20 mouse cellular contexts compared by ENCODE assay signal in genomic region chr9:101933946-101934573, GRCm38 (mm10).
DNase-seq lines count a peak whose midpoint lies in the region; ATAC-seq lines count a peak whose summit lies in the region.
"Had no signal": no experiment of that assay in that cellular context is flagged by ENCODE, and none has a peak within 500 bp of the region (broad histone marks: within the 10 kb centered on the region; RNA-seq: fewer than 3 reads in every experiment).

No protein-coding gene starts in this region.

- 46% methylated on average over 8 of the region's 8 CpGs for WGBS in forebrain, embryonic 14.5 days
- WGBS in forebrain, embryonic 12.5 days = 50% methylated on average over 8 of the region's 8 CpGs
- WGBS in hindbrain, embryonic 13.5 days = 40% methylated on average over 8 of the region's 8 CpGs
- 26% methylated on average over 8 of the region's 8 CpGs for whole genome bisulfite sequencing in midbrain, embryonic 15.5 days

- H3K27ac ChIP-seq in forebrain, embryonic 14.5 days (ENCODE audit: low read depth, low read length) = no peak overlapping the region
- H3K27ac ChIP-seq in forebrain, embryonic 12.5 days = no peak overlapping the region
- peak overlapping the region; percentile 52 for H3K27ac ChIP-seq in hindbrain, embryonic 13.5 days
- H3K27ac ChIP-seq in midbrain, embryonic 15.5 days = peak overlapping the region; percentile 57
- H3K27ac ChIP-seq: heart, adult 2 months; limb, embryonic 15.5 days; neural tube, embryonic 12.5 days had no signal

- no peaks in the 10 kb centered on the region for H3K27me3 ChIP-seq in forebrain, embryonic 14.5 days (replicated peaks; ENCODE audit: control insufficient read depth, insufficient read depth, low read length)
- H3K27me3 ChIP-seq in forebrain, embryonic 12.5 days = no peaks in the 10 kb centered on the region
- H3K27me3 ChIP-seq in hindbrain, embryonic 13.5 days = no peaks in the 10 kb centered on the region
- no peaks in the 10 kb centered on the region for H3K27me3 ChIP-seq in midbrain, embryonic 15.5 days (replicated peaks)
- H3K27me3 ChIP-seq: limb, embryonic 15.5 days; neural tube, embryonic 12.5 days; Patski had no signal

- H3K4me1 ChIP-seq in forebrain, embryonic 14.5 days (ENCODE audit: control insufficient read depth, insufficient read depth, low read length) = peaks cover 2% of the 10 kb centered on the region; the same call in 1 of the 2 replicates
- peaks cover 13% of the 10 kb centered on the region for H3K4me1 ChIP-seq in forebrain, embryonic 12.5 days
- peaks cover 27% of the 10 kb centered on the region for H3K4me1 ChIP-seq in hindbrain, embryonic 13.5 days (replicated peaks)
- peaks cover 22% of the 10 kb centered on the region; the same call in 1 of the 2 replicates for H3K4me1 ChIP-seq in midbrain, embryonic 15.5 days
- H3K4me1 ChIP-seq: limb, embryonic 15.5 days had no signal

- no peak overlapping the region for H3K4me3 ChIP-seq in forebrain, embryonic 14.5 days (ENCODE audit: low read depth, low read length)
- H3K4me3 ChIP-seq in forebrain, embryonic 12.5 days (replicated peaks) = no peak overlapping the region
- no peak overlapping the region for H3K4me3 ChIP-seq in hindbrain, embryonic 13.5 days
- H3K4me3 ChIP-seq in midbrain, embryonic 15.5 days = no peak overlapping the region
- H3K4me3 ChIP-seq: erythroblast, embryonic 14.5 days; heart, adult 2 months; limb, embryonic 15.5 days; neural tube, embryonic 12.5 days had no signal

- no peak overlapping the region for H3K4me2 ChIP-seq in forebrain, embryonic 14.5 days (ENCODE audit: low read length)
- H3K4me2 ChIP-seq in forebrain, embryonic 12.5 days = no peak overlapping the region
- H3K4me2 ChIP-seq in hindbrain, embryonic 13.5 days = no peak overlapping the region
- H3K4me2 ChIP-seq in midbrain, embryonic 15.5 days = no peak overlapping the region
- H3K4me2 ChIP-seq: limb, embryonic 15.5 days; neural tube, embryonic 12.5 days had no signal

- ATAC-seq in forebrain, embryonic 14.5 days = no peak
- ATAC-seq in forebrain, embryonic 12.5 days (ENCODE audit: low FRiP score) = no peak
- no peak for ATAC-seq in hindbrain, embryonic 13.5 days (ENCODE audit: low FRiP score)
- peak; percentile 69 for ATAC-seq in midbrain, embryonic 15.5 days (replicated peaks)
- ATAC-seq: activated CD4-positive, CD25-positive, alpha-beta regulatory T cell, adult 4 months; Patski had no signal

- DNase-seq in forebrain, embryonic 14.5 days (ENCODE audit: low spot score) = peak; percentile 41
- DNase-seq in MN1 (ENCODE audit: low spot score) = peak; percentile 83
- no peak for DNase-seq in adrenal gland, postnatal 10 days
- no peak for DNase-seq in cerebellum, postnatal 36 days
- DNase-seq: adrenal gland, postnatal 36 days; B cell, adult 2 months; cerebellum, adult 9-10 months; gastrocnemius, postnatal 10 days; heart, adult 2 months; kidney, adult 9 months; kidney, postnatal 4 days; lung, postnatal 10 days had no signal

- H3K36me3 ChIP-seq in forebrain, embryonic 14.5 days (ENCODE audit: control insufficient read depth, insufficient read depth, low read length) = peaks cover 7% of the 10 kb centered on the region; the same call in 1 of the 2 replicates
- H3K36me3 ChIP-seq in forebrain, embryonic 12.5 days (replicated peaks) = no peaks in the 10 kb centered on the region
- H3K36me3 ChIP-seq in hindbrain, embryonic 13.5 days = peaks cover 19% of the 10 kb centered on the region
- H3K36me3 ChIP-seq in midbrain, embryonic 15.5 days (replicated peaks) = no peaks in the 10 kb centered on the region
- H3K36me3 ChIP-seq: limb, embryonic 15.5 days; neural tube, embryonic 12.5 days had no signal

- no peaks in the 10 kb centered on the region for H3K9me3 ChIP-seq in forebrain, embryonic 14.5 days (replicated peaks; ENCODE audit: control insufficient read depth, low read length)
- no peaks in the 10 kb centered on the region for H3K9me3 ChIP-seq in forebrain, embryonic 12.5 days
- H3K9me3 ChIP-seq in hindbrain, embryonic 13.5 days = no peaks in the 10 kb centered on the region
- no peaks in the 10 kb centered on the region for H3K9me3 ChIP-seq in midbrain, embryonic 15.5 days
- H3K9me3 ChIP-seq: limb, embryonic 15.5 days; neural tube, embryonic 12.5 days had no signal

- H3K9ac ChIP-seq in forebrain, embryonic 14.5 days (ENCODE audit: low read length) = no peak overlapping the region
- no peak overlapping the region for H3K9ac ChIP-seq in forebrain, embryonic 12.5 days
- peak overlapping the region; percentile 10; the same call in 1 of the 2 replicates for H3K9ac ChIP-seq in hindbrain, embryonic 13.5 days
- H3K9ac ChIP-seq in midbrain, embryonic 15.5 days = no peak overlapping the region
- H3K9ac ChIP-seq: limb, embryonic 15.5 days; neural tube, embryonic 12.5 days had no signal

Comparison
In these comparisons a context has a peak if more than half of its experiments do, and no peak if none do; other contexts are left out.
1. DNase-seq: peak in forebrain, embryonic 14.5 days (single experiment) and MN1 (single experiment); none in adrenal gland, postnatal 10 days (single experiment) and cerebellum, postnatal 36 days (0 of 2).
2. H3K27ac ChIP-seq: peak in hindbrain, embryonic 13.5 days (single experiment) and midbrain, embryonic 15.5 days (single experiment); none in forebrain, embryonic 14.5 days (single experiment) and forebrain, embryonic 12.5 days (single experiment).